Mouse (Mus musculus) intestine, embryonic 15.5 days (tissue): ENCODE measurements at regions not wholly inside any gene's neighbourhood (a gene's known extent, or its start where the extent isn't known, plus 50 kb on each side); places are given as distances from the start of the nearest gene placed in this dataset.

Experiments used
- ATAC-seq: fragments of 200-750 bp; cut with Nextera tagmentation; 2 replicates; pipeline ENCODE4 v1.8.0; 2017; ENCODE audit warnings: moderate TSS enrichment, moderate library complexity
- H3K27ac ChIP-seq: fragments of 300-500 bp; sonication (generic); 2 replicates; pipeline ENCODE4 v1.5.1; 2015; ENCODE audit warnings: mild to moderate bottlenecking, inconsistent platforms
- H3K27me3 ChIP-seq: fragments of 300-500 bp; sonication (generic); replicated peaks from 2 replicates; pipeline ENCODE4 v1.6.1; 2015; ENCODE audit warnings: inconsistent platforms
- H3K36me3 ChIP-seq: fragments of 300-500 bp; sonication (generic); 2 replicates; pipeline ENCODE4 v1.6.1; 2015; ENCODE audit warnings: inconsistent platforms
- H3K4me1 ChIP-seq: fragments of 300-500 bp; sonication (generic); replicated peaks from 2 replicates; pipeline ENCODE4 v1.6.1; 2015; ENCODE audit warnings: inconsistent platforms
- H3K4me2 ChIP-seq: fragments of 300-500 bp; sonication (generic); replicated peaks from 2 replicates; pipeline ENCODE4 v1.6.1; 2015; ENCODE audit warnings: mild to moderate bottlenecking, inconsistent platforms
- H3K4me3 ChIP-seq: fragments of 300-500 bp; sonication (generic); replicated peaks from 2 replicates; pipeline ENCODE4 v1.5.1; 2015; ENCODE audit warnings: inconsistent platforms
- H3K9ac ChIP-seq: fragments of 300-500 bp; sonication (generic); 2 replicates; pipeline ENCODE4 v1.6.1; 2015; ENCODE audit warnings: inconsistent platforms
- H3K9me3 ChIP-seq: fragments of 300-500 bp; sonication (generic); 2 replicates; pipeline ENCODE4 v1.6.1; 2016; ENCODE audit warnings: inconsistent platforms
- WGBS: fragments of 180-500 bp; shearing (Covaris S2); methylation state at CpG from one replicate; pipeline ENCODE4 v1.1.7; 2015; 5-methylcytosine and 5-hydroxymethylcytosine counted together

- Histone ChIP-seq H3K9me3 (no peaks in the 10 kb centered on the region), H3K4me3 (no peak overlapping the region), H3K36me3 (no peaks in the 10 kb centered on the region), H3K4me2 (no peak overlapping the region), H3K27me3 (no peaks in the 10 kb centered on the region), H3K4me1 (peaks cover 6% of the 10 kb centered on the region; the same call in 1 of the 2 replicates), H3K9ac (no peak overlapping the region), H3K27ac (no peak overlapping the region)
- peak; percentile 72 for ATAC-seq
- 37% methylated on average over 16 of the region's 16 CpGs for WGBS
Observed at GRCm38 (mm10) chr1:151078909-151079522, 85.8 kb upstream of the Hmcn1 start.

DNA sequence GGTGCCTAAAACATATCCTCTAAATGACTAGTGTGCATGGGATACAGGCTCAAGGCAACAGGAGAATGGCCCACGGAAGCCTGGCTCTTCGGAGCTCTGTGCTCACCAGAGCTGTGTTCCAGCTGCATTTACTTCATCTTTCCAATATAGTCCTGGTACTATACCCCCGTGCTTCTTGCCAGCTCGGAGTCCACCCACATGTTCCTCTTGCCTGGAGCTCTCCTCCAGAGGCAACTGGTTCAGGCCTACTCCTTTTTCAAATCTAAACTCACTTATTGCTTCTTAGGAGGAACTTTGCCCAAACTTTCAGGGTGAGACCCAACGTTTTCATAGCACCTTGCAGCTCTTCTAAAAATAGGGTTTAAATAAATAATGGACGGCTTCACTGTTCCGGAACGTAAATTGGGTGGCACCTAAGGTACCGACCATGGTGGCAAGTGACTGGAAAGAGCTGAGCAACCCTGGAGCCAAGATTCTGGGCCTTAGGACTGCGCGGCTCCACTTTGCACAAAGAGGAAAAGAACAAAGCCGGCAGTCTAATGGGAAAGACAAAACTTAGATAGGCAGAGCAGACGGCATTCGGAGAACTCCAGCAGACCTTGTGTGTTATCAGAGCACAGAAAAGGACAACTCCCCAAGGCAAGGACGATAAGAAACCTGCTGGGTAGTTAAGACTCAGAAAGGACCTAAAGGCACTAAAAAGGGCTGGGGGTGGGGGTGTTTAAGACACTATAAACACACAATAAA lies 86.6 kb upstream of the Hmcn1 start:
- no peaks in the 10 kb centered on the region for H3K27me3 ChIP-seq
- H3K27ac ChIP-seq: peak overlapping the region; percentile 64; the same call in 1 of the 2 replicates
- 68% methylated on average over 15 of the region's 15 CpGs for WGBS
- no peak overlapping the region for H3K4me3 ChIP-seq
- no peak overlapping the region for H3K9ac ChIP-seq
- H3K9me3 ChIP-seq: no peaks in the 10 kb centered on the region
- H3K4me1 ChIP-seq: peaks cover 6% of the 10 kb centered on the region; the same call in 1 of the 2 replicates
- ATAC-seq: peak; percentile 87
- no peak overlapping the region for H3K4me2 ChIP-seq
- H3K36me3 ChIP-seq: no peaks in the 10 kb centered on the region

DNA sequence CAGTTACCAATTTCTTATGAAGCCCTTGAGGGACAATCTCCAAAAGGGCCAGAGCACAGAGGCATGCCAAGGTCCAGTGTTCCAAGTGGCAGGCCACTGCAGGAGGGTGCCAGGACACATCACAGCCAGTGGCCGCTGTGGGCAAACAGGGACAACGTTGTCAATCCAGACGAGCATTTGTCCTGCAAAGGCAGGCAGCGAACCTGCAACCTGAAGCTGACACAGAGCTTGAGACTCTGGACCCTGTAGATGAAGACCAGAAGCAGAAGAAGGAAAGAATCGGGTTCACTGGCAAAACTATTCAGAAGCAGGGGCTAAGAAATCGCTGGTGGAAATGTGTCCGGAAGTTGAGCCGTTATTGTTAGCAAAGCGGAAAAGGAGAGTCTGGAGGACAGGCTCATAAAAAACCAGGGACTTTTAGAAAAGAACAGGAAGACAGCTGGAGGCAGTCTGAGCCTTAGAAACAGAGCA lies 87.3 kb upstream of the Hmcn1 start:
- Histone ChIP-seq H3K9me3 (no peaks in the 10 kb centered on the region), H3K27ac (peak overlapping the region; percentile 64), H3K4me2 (no peak overlapping the region; the same call in 1 of the 2 replicates), H3K4me3 (no peak overlapping the region), H3K9ac (no peak overlapping the region), H3K4me1 (peaks cover 6% of the 10 kb centered on the region; the same call in 1 of the 2 replicates), H3K27me3 (no peaks in the 10 kb centered on the region), H3K36me3 (no peaks in the 10 kb centered on the region)
- ATAC-seq: peak; percentile 65
- WGBS: 38% methylated on average over 9 of the region's 9 CpGs

DNA sequence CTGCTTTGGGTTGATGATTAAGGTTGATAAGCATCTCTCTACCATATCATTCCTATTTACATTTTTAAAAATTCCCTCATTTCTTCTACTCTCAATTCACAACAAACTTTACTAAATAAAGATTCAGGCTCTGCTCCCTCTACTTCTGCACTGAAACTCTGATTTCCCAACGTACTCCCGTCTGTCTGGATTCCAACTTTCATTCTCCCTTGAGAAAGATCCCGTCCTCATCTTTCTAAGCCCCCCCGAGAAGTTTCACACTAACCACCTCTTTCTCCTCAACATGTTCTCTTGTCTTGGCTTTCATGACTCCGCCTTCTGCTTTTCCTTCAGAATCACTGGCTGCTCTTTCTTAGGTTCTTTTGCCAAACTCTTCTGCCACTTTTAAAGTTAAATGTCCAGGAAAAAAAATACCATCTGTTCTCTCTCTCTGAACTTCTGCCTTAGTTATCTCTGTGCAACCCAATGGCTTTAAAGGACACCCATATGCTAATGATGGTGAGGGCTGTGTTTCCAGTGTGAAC lies 89.3 kb upstream of the Hmcn1 start:
- ATAC-seq: no peak
- 88% methylated on average over 5 of the region's 5 CpGs for WGBS
- Histone ChIP-seq H3K9me3 (no peaks in the 10 kb centered on the region), H3K4me2 (no peak overlapping the region), H3K4me1 (peaks cover 12% of the 10 kb centered on the region), H3K4me3 (no peak overlapping the region), H3K36me3 (no peaks in the 10 kb centered on the region), H3K9ac (no peak overlapping the region), H3K27ac (no peak overlapping the region), H3K27me3 (no peaks in the 10 kb centered on the region)

GRCm38 (mm10) chr1:151083806-151084205 lies 90.6 kb upstream of the Hmcn1 start:
- no peak overlapping the region for H3K4me2 ChIP-seq
- no peak for ATAC-seq
- H3K27ac ChIP-seq: no peak overlapping the region
- peaks cover 12% of the 10 kb centered on the region for H3K4me1 ChIP-seq
- no peak overlapping the region for H3K9ac ChIP-seq
- 79% methylated on average over 2 of the region's 2 CpGs for WGBS
- H3K27me3 ChIP-seq: no peaks in the 10 kb centered on the region
- H3K9me3 ChIP-seq: no peaks in the 10 kb centered on the region
- H3K36me3 ChIP-seq: no peaks in the 10 kb centered on the region
- H3K4me3 ChIP-seq: no peak overlapping the region

DNA sequence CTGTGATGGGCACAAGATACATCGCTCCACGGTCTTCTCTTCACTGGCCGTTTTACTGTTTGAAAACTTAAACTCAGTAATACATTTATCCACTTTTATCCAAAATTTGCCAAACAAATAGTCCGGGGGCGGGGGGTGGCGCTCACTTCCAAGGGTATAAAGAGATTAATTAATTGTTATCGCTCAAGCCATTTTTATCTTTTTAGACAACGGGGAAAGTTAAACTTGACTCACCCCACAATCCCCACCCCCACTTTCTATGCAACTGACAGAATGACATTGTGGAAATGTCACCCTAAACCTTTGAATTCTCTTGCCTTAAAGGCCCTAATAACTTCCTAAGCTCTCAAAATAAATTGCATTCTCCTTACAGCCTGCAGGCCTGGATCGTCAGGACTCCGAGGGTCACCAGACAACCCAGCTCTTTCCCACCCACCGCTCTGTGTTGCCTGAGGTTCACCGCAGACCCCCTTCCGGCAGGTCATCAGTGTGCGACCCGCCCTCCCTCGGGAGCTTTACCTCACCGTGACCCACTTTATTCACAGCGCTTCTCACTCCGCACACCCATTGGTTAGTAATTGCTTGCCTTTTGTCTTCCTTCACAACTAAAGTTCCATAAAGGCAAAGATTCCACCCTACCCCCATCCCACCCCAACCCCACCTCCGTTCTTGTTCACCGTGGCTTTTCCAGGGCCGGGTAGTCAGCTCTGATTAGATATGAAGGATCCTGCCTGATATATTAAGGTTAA lies 93.0 kb upstream of the Hmcn1 start:
- H3K27ac ChIP-seq: no peak overlapping the region
- H3K4me2 ChIP-seq: 0 out of 2 replicates have a peak overlapping the region, but pooled peaks have one; percentile 2
- WGBS: 69% methylated on average over 22 of the region's 22 CpGs
- H3K36me3 ChIP-seq: no peaks in the 10 kb centered on the region
- H3K4me1 ChIP-seq: peaks cover 5% of the 10 kb centered on the region
- no peak overlapping the region for H3K9ac ChIP-seq
- no peaks in the 10 kb centered on the region for H3K9me3 ChIP-seq
- H3K27me3 ChIP-seq: no peaks in the 10 kb centered on the region
- no peak overlapping the region for H3K4me3 ChIP-seq
- peak; percentile 65 for ATAC-seq

GRCm38 (mm10) chr1:151087151-151087660 lies 94.0 kb upstream of the Hmcn1 start:
- no peak overlapping the region for H3K27ac ChIP-seq
- H3K4me1 ChIP-seq: peaks cover 5% of the 10 kb centered on the region
- no peaks in the 10 kb centered on the region for H3K9me3 ChIP-seq
- no peak overlapping the region for H3K9ac ChIP-seq
- H3K27me3 ChIP-seq: no peaks in the 10 kb centered on the region
- ATAC-seq: peak; percentile 27; the same call in 1 of the 2 replicates
- no peak overlapping the region for H3K4me3 ChIP-seq
- H3K36me3 ChIP-seq: no peaks in the 10 kb centered on the region
- no peak overlapping the region for H3K4me2 ChIP-seq
- WGBS: 65% methylated on average over 8 of the region's 8 CpGs

DNA sequence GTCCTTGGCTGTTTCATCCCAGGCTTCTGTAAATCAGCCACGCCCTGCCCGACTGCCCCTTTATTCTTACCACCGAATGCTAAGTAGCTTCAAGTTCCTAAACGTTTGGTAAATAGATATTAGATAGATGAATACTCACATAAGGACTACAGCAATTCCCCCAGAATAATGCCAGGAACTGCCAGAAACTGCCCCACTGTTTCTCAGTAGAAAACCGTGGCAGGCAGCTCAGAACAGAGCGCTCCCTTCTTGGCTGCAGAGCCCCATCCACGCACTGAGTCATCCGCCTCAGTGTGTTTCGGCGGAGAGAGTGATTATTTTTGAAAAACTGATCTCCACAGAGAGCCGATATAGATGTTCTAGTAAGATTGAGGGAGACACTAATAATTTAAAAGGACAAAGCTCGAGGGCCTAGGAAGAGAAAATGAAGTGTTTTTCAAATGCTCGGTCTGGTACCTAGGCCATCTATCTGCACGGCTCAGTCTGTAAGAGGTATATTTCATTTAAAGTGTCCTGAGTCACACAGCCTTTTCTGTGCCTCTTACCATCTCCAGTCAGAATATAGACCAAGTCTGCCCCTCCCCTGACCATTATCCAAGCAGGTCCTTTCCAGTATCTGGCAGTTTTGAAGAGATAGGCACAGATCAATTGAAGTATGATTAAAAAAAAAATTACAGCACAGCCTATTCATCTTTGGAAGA lies 94.4 kb upstream of the Gm47985 start:
- WGBS: 66% methylated on average over 14 of the region's 14 CpGs
- Histone ChIP-seq H3K4me1 (peaks cover 5% of the 10 kb centered on the region), H3K4me3 (no peak overlapping the region)

DNA sequence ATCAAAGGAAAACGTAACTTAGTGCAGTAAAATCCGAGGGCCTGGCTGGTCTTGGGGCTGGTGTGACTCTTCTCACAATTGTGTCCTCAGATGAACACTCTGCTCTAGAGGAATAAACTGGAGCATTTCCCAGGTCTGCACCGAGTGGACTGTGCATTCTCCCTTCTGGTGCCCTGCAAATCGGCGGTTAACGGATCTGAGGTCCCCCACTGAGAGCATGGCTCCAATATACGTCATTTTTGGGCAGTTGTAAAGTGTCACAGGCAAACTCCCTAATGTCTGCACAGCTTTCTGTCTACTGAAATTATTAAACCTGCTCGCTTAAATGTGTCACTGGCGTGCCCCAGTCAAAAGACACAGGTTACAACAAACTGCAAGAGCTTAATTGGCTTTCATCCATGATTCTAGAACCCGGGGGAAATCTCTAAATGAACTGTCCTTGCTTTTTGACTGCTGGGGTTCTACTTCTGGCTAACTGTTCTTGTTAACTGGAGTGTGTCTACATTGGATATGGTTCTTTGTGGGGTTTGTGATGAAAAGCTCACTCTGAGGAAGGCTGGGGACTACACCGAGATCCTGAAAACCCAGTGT lies 93.7 kb upstream of the Gm47985 start:
- Histone ChIP-seq H3K36me3 (no peaks in the 10 kb centered on the region), H3K4me1 (peaks cover 5% of the 10 kb centered on the region), H3K27ac (no peak overlapping the region), H3K27me3 (no peaks in the 10 kb centered on the region), H3K9me3 (no peaks in the 10 kb centered on the region), H3K4me3 (no peak overlapping the region), H3K4me2 (no peak overlapping the region), H3K9ac (no peak overlapping the region)
- no peak for ATAC-seq
- 75% methylated on average over 11 of the region's 11 CpGs for WGBS

More for the DNA sequence above, 94.4 kb upstream of the Gm47985 start:
- no peaks in the 10 kb centered on the region for H3K27me3 ChIP-seq
- no peak overlapping the region for H3K9ac ChIP-seq
- H3K36me3 ChIP-seq: no peaks in the 10 kb centered on the region
- no peak overlapping the region for H3K4me2 ChIP-seq
- H3K27ac ChIP-seq: no peak overlapping the region
- peak; percentile 25; the same call in 1 of the 2 replicates for ATAC-seq
- H3K9me3 ChIP-seq: no peaks in the 10 kb centered on the region

DNA sequence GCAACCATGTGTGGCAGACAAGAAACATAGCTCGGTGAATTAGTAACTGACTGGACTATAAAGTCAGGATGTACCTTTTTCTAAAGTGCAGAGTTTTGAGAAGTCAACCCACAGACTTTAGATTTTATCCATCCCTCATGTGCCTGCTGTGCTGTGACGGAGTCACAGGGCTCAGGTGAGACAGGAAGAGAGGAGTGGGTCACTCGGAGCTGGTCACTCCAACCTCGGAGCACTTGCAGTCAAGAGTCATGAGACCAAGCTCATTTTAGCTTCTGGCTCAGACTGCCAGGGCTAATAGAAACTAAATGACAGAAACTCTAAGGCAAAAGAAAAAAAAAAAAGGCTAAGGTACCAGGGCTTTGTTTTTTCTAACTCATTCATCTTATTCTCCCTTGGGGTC lies 90.3 kb upstream of the Gm47985 start:
- Histone ChIP-seq H3K27me3 (no peaks in the 10 kb centered on the region), H3K4me1 (peaks cover 5% of the 10 kb centered on the region), H3K4me3 (no peak overlapping the region), H3K36me3 (no peaks in the 10 kb centered on the region), H3K27ac (no peak overlapping the region), H3K4me2 (no peak overlapping the region), H3K9me3 (no peaks in the 10 kb centered on the region), H3K9ac (no peak overlapping the region)
- ATAC-seq: no peak
- WGBS: 68% methylated on average over 4 of the region's 4 CpGs

- H3K27ac ChIP-seq: no peak overlapping the region
- H3K36me3 ChIP-seq: no peaks in the 10 kb centered on the region
- peak overlapping the region; percentile 39 for H3K4me2 ChIP-seq
- H3K4me1 ChIP-seq: no peaks in the 10 kb centered on the region
- H3K9me3 ChIP-seq: no peaks in the 10 kb centered on the region
- 63% methylated on average over 10 of the region's 10 CpGs for whole genome bisulfite sequencing
- H3K4me3 ChIP-seq: no peak overlapping the region
- ATAC-seq: peak; percentile 83
- H3K27me3 ChIP-seq: no peaks in the 10 kb centered on the region
- no peak overlapping the region for H3K9ac ChIP-seq
Observed at GRCm38 (mm10) chr1:151095344-151096050, 86.8 kb upstream of the Gm47985 start.
